Mouse (Mus musculus) MEL (cell line): ENCODE results near the gene Grn.

ENCODE experiments used
- POLR2A ChIP-seq, 2 experiments: IDR thresholded peaks; 2 replicates each; pipeline ENCODE4 v1.6.1; 2011 to 2012; ENCODE audit warnings: low read length in 2 of 2, mild to moderate bottlenecking in 2 of 2, control low read depth in 1 of 2, improper control_type of control experiment in 1 of 2, low read depth in 1 of 2, moderate library complexity in 1 of 2; ENCODE audit not compliant: control insufficient read depth in 1 of 2, insufficient read depth in 1 of 2, poor library complexity in 1 of 2
- POLR2AphosphoS2 ChIP-seq: IDR thresholded peaks from 2 replicates; pipeline ENCODE4 v1.6.1; 2011; ENCODE audit warnings: low read length, improper control_type of control experiment

- TF ChIP-seq POLR2A (IDR thresholded peaks at IDR 0.05; ENCODE audit: control insufficient read depth in 1 of 2, insufficient read depth in 1 of 2, low read depth in 1 of 2, low read length in 2 of 2, poor library complexity in 1 of 2): no peak
- no peak for TF ChIP-seq POLR2AphosphoS2
These were observed 4.4 kb upstream of the Grn start for GRCm38 (mm10) chr11:102425555-102426316.
